In the genomic region with DNA sequence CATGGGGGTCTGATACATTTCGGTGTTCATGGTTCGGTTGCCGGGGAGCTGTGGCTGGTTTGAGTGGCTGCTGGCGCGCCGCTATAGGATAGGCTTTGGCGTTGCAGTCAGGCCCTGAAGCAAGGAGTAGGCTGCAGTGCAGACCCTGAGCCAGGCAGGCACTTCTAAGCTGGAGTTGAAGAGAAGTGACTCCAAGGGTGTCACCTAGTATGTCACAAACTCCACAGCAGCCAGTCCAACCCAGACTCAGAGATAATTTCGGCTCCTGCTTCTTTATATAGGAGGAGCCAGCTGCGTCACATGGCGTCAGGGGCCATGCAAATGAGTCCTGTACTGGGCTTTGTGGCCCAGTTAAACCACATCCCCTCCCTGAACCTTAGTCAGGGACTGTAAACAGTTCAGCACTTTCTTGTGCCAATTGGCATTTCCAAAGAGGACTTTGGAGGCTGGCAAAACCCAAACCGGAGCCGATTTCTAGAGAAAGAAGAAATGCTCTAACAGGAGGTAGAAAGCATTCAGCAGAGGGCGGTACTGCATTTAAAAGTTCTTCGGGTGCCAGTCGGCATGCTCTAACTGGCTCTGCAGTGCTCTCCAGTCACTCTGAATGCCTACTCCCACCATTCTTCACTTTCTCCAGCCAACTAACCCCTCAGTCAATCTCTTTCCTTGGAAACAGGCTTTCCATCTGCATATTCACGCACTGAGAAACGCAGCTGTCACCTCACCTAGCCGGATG, we compare ENCODE assay signal across 8 mouse cellular contexts. TPM values are rescaled to one million over a fixed set of nuclear protein-coding genes. Genes with fewer than 3 reads are reported as not detected.
DNase-seq lines count a peak whose midpoint lies in the region; ATAC-seq and TF ChIP-seq lines count a peak whose summit lies in the region.

No protein-coding gene starts in this region.

- peak; percentile 89 to 91 for DNase-seq in B cell, adult 2 months
- peak; percentile 89 for DNase-seq in brain, adult 2 months (ENCODE audit: low read depth, low spot score)
- peak; percentile 84 for DNase-seq in heart, embryonic 10.5 days (ENCODE audit: low spot score)
- DNase-seq in liver = peak; percentile 76
- DNase-seq in monocyte, adult 2 months (ENCODE audit: low read depth in 1 of 2, low spot score in 2 of 2) = peak; percentile 76 to 83
- DNase-seq in spleen, postnatal 4 days (ENCODE audit: low spot score in 2 of 2) = peak; percentile 72 to 80

- peak overlapping the region; percentile 53 for H3K9ac ChIP-seq in kidney, embryonic 15.5 days

- peak overlapping the region; percentile 80 for H3K27ac ChIP-seq in embryonic fibroblast, embryonic 13.5 days (ENCODE audit: insufficient read depth, low read length)
- peak overlapping the region; percentile 90 for H3K27ac ChIP-seq in heart, embryonic 10.5 days
- peak overlapping the region; percentile 90 for H3K27ac ChIP-seq in kidney, embryonic 15.5 days

- 26% methylated on average over 18 of the region's 18 CpGs for WGBS in heart, embryonic 10.5 days
- WGBS in kidney, embryonic 15.5 days = 33% methylated on average over 18 of the region's 18 CpGs

- H3K4me2 ChIP-seq in kidney, embryonic 15.5 days = peak overlapping the region; percentile 68

- no peaks in the 10 kb centered on the region for H3K9me3 ChIP-seq in heart, embryonic 10.5 days
- H3K9me3 ChIP-seq in kidney, embryonic 15.5 days (replicated peaks) = no peaks in the 10 kb centered on the region

- peak overlapping the region; percentile 61 for H3K4me3 ChIP-seq in embryonic fibroblast, embryonic 13.5 days (ENCODE audit: insufficient read depth, low read length)
- H3K4me3 ChIP-seq in heart, embryonic 10.5 days = peak overlapping the region; percentile 66
- peak overlapping the region; percentile 53 for H3K4me3 ChIP-seq in kidney, embryonic 15.5 days (replicated peaks)

- TF ChIP-seq CTCF in embryonic fibroblast, embryonic 13.5 days (IDR thresholded peaks at IDR 0.05; ENCODE audit: borderline replicate concordance, insufficient read depth, low read length) = no peak

- peak; percentile 87 for ATAC-seq in kidney, embryonic 15.5 days (replicated peaks; ENCODE audit: low FRiP score)

- TF ChIP-seq POLR2A in embryonic fibroblast, embryonic 13.5 days (IDR thresholded peaks at IDR 0.05; ENCODE audit: low read depth, low read length) = peak; percentile 95

- H3K36me3 ChIP-seq in heart, embryonic 10.5 days = peaks cover 8% of the 10 kb centered on the region; the same call in 1 of the 2 replicates
- H3K36me3 ChIP-seq in kidney, embryonic 15.5 days = no peaks in the 10 kb centered on the region

- H3K27me3 ChIP-seq in heart, embryonic 10.5 days (ENCODE audit: insufficient read depth, poor library complexity, severe bottlenecking) = peaks cover 38% of the 10 kb centered on the region
- H3K27me3 ChIP-seq in kidney, embryonic 15.5 days = peaks cover 72% of the 10 kb centered on the region

- H3K4me1 ChIP-seq in embryonic fibroblast, embryonic 13.5 days (ENCODE audit: control insufficient read depth, insufficient read depth, low read length) = no peaks in the 10 kb centered on the region; the same call in 1 of the 2 replicates
- no peaks in the 10 kb centered on the region; the same call in 1 of the 2 replicates for H3K4me1 ChIP-seq in heart, embryonic 10.5 days
- 0 out of 2 replicates have a peak, but pooled peaks cover 13% of the 10 kb centered on the region for H3K4me1 ChIP-seq in kidney, embryonic 15.5 days

RNA-seq across cellular contexts. Expression of a gene that starts 57.4 kb away (rescaled TPM):
- polyA plus RNA-seq in embryonic fibroblast, embryonic 13.5 days (2011; ENCODE audit: insufficient read length, low read depth, missing spikeins) = 30.8 and 40.7 TPM in 2 replicates
- 139 and 202 TPM in 2 replicates for polyA plus RNA-seq in heart, embryonic 10.5 days (2016; fragmentation: Nextera tagmentation; extraction: Ambion mirVana)
- polyA plus RNA-seq in kidney, embryonic 15.5 days (2015; fragmentation: Nextera tagmentation; extraction: Ambion mirVana) = 98.2 and 98.7 TPM in 2 replicates

Comparison
In these comparisons a context has a peak if more than half of its experiments do, and no peak if none do; other contexts are left out.
1. Peak in every context shown above with its lines: DNase-seq, ATAC-seq, H3K4me3 ChIP-seq and H3K27ac ChIP-seq.